Mouse (Mus musculus): ENCODE measurements around the gene Mpp5.

DNA sequence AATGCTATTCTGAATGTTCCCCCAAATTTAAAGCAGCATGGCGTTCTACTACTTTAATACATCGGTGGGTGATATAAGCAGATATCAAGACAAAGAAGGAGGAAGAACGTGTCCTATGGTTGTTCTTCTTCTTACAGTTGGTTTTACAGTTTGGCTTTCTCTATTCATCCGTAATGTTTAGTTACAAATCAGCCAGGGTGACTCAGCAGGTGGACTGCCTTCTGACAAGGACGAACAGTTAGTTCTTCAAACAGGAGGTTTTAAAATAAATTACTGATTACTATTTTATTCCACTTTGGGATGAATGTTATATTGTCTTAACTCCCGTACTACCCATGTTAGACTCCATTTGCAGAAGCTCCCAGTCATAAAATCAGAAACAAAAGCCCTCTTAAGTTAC, 2.5 kb upstream of the Mpp5 start:
- TF ChIP-seq CTCF (IDR thresholded peaks at IDR 0.05; ENCODE audit: control insufficient read depth, insufficient read depth, insufficient replicate concordance, low read depth, low read length) (no peak), POLR2A (IDR thresholded peaks at IDR 0.05; ENCODE audit: control insufficient read depth, low read depth, low read length) (no peak)
